Mouse (Mus musculus): ENCODE results near the gene Zfp455. TPM values are rescaled to one million over a fixed set of nuclear protein-coding genes. Genes with fewer than 3 reads are reported as not detected.
"Not testable (repeated sequence)": the region's sequence is repeated elsewhere in the genome, so short reads cannot be mapped to it uniquely, and the experiment has no call there.

Gene Zfp455
- 0.06 TPM in 1 of 2 replicates, not detected in the other for polyA plus RNA-seq (2012; rRNA removed)

GRCm38 (mm10) chr13:67194340-67194894 is at the start of gene Zfp455:
TSS of gene Zfp455 (plus strand) at chr13:67194506.
- WGBS: under 1% methylated on average over 13 of the region's 13 CpGs
- no peaks in the 10 kb centered on the region for H3K36me3 ChIP-seq (ENCODE audit: control insufficient read depth, insufficient read depth, low read length)
- no peaks in the 10 kb centered on the region for H3K27me3 ChIP-seq (ENCODE audit: control insufficient read depth, insufficient read depth, low read length)
- H3K4me1 ChIP-seq (ENCODE audit: control insufficient read depth, insufficient read depth, insufficient read length, low read length): no peaks in the 10 kb centered on the region
- peak within 1 kb of the TSS; percentile 71 for H3K4me3 ChIP-seq (ENCODE audit: low read depth, low read length)
- TF ChIP-seq CTCF (IDR thresholded peaks at IDR 0.05; ENCODE audit: extremely low read depth, insufficient read length, insufficient replicate concordance, low read depth, low read length) (no peak), POLR2A (IDR thresholded peaks at IDR 0.05; ENCODE audit: low read depth, low read length) (no peak)
- no peak within 1 kb of the TSS for H3K27ac ChIP-seq (ENCODE audit: insufficient read depth, low read depth, low read length)

GRCm38 (mm10) chr13:67166122-67166521 is 28.2 kb upstream of the Zfp455 start:
- not testable (repeated sequence) for H3K4me1 ChIP-seq (ENCODE audit: control insufficient read depth, insufficient read depth, insufficient read length, low read length); H3K4me3 ChIP-seq (ENCODE audit: low read depth, low read length); H3K36me3 ChIP-seq (ENCODE audit: control insufficient read depth, insufficient read depth, low read length); H3K27me3 ChIP-seq (ENCODE audit: control insufficient read depth, insufficient read depth, low read length); H3K27ac ChIP-seq (ENCODE audit: insufficient read depth, low read depth, low read length)
- WGBS: 42% methylated on average over 4 of the region's 4 CpGs

- Histone ChIP-seq H3K27ac (ENCODE audit: insufficient read depth, low read depth, low read length) (peak within 1 kb of the TSS; percentile 58; the same call in 1 of the 2 replicates), H3K4me3 (ENCODE audit: low read depth, low read length) (peak within 1 kb of the TSS; percentile 97)
- 1% methylated on average over 17 of the region's 17 CpGs for WGBS
- not testable (repeated sequence) for H3K36me3 ChIP-seq (ENCODE audit: control insufficient read depth, insufficient read depth, low read length); H3K27me3 ChIP-seq (ENCODE audit: control insufficient read depth, insufficient read depth, low read length); H3K4me1 ChIP-seq (ENCODE audit: control insufficient read depth, insufficient read depth, insufficient read length, low read length)
Observed at GRCm38 (mm10) chr13:67172991-67173722, 21.1 kb upstream of the Zfp455 start, which contains the start of gene Rsl1. TSS of gene Rsl1 (plus strand) at chr13:67173182.

- peak overlapping the region; percentile 97 for H3K4me3 ChIP-seq (ENCODE audit: low read depth, low read length)
- H3K4me1 ChIP-seq (ENCODE audit: control insufficient read depth, insufficient read depth, insufficient read length, low read length): no peaks in the 10 kb centered on the region
- TF ChIP-seq CTCF (IDR thresholded peaks at IDR 0.05; ENCODE audit: extremely low read depth, insufficient read length, insufficient replicate concordance, low read depth, low read length): no peak
- TF ChIP-seq POLR2A (IDR thresholded peaks at IDR 0.05; ENCODE audit: low read depth, low read length): no peak
- H3K36me3 ChIP-seq (ENCODE audit: control insufficient read depth, insufficient read depth, low read length): peaks cover 5% of the 10 kb centered on the region; the same call in 1 of the 2 replicates
- H3K27me3 ChIP-seq (ENCODE audit: control insufficient read depth, insufficient read depth, low read length): no peaks in the 10 kb centered on the region
- no peak overlapping the region for H3K27ac ChIP-seq (ENCODE audit: insufficient read depth, low read depth, low read length)
- WGBS: 7% methylated on average over 5 of the region's 5 CpGs
Observed at GRCm38 (mm10) chr13:67173723-67174055, 20.6 kb upstream of the Zfp455 start.

- 77% methylated on average over 3 of the region's 3 CpGs for WGBS
- TF ChIP-seq CTCF (IDR thresholded peaks at IDR 0.05; ENCODE audit: extremely low read depth, insufficient read length, insufficient replicate concordance, low read depth, low read length): no peak
- no peak overlapping the region for H3K27ac ChIP-seq (ENCODE audit: insufficient read depth, low read depth, low read length)
Observed at GRCm38 (mm10) chr13:67201656-67202055, 7.3 kb downstream of the Zfp455 start.

GRCm38 (mm10) chr13:67214015-67214607 is 19.8 kb downstream of the Zfp455 start:
- no peaks in the 10 kb centered on the region for H3K36me3 ChIP-seq (ENCODE audit: control insufficient read depth, insufficient read depth, low read length)
- no peak for TF ChIP-seq POLR2A (IDR thresholded peaks at IDR 0.05; ENCODE audit: low read depth, low read length)
- TF ChIP-seq CTCF (IDR thresholded peaks at IDR 0.05; ENCODE audit: extremely low read depth, insufficient read length, insufficient replicate concordance, low read depth, low read length): no peak
- no peak overlapping the region for H3K27ac ChIP-seq (ENCODE audit: insufficient read depth, low read depth, low read length)
- H3K4me1 ChIP-seq (ENCODE audit: control insufficient read depth, insufficient read depth, insufficient read length, low read length): no peaks in the 10 kb centered on the region
- H3K27me3 ChIP-seq (ENCODE audit: control insufficient read depth, insufficient read depth, low read length): no peaks in the 10 kb centered on the region
- 55% methylated on average over 4 of the region's 4 CpGs for WGBS
- no peak overlapping the region for H3K4me3 ChIP-seq (ENCODE audit: low read depth, low read length)

More at GRCm38 (mm10) chr13:67201656-67202055, 7.3 kb downstream of the Zfp455 start:
- Histone ChIP-seq H3K36me3 (ENCODE audit: control insufficient read depth, insufficient read depth, low read length) (no peaks in the 10 kb centered on the region), H3K4me3 (ENCODE audit: low read depth, low read length) (no peak overlapping the region), H3K4me1 (ENCODE audit: control insufficient read depth, insufficient read depth, insufficient read length, low read length) (no peaks in the 10 kb centered on the region), H3K27me3 (ENCODE audit: control insufficient read depth, insufficient read depth, low read length) (no peaks in the 10 kb centered on the region)

Other genes starting within 250 kb of the Zfp455 start
- 0.06 TPM in 1 of 2 replicates, not detected in the other for gene Zfp712, start 133.3 kb upstream of the Zfp455 start, polyA plus RNA-seq (2012; rRNA removed)
- not detected in 2 replicates for gene Zfp708, start 96.5 kb upstream of the Zfp455 start, polyA plus RNA-seq (2012; rRNA removed)
- 1.1 and 1.5 TPM in 2 replicates for gene Gm28557, start 85.9 kb upstream of the Zfp455 start, polyA plus RNA-seq (2012; rRNA removed)
- gene Rslcan18, start 78.2 kb upstream of the Zfp455 start, polyA plus RNA-seq (2012; rRNA removed): 0.03 and 0.06 TPM in 2 replicates
- 0.03 TPM in 2 replicates for gene Zfp759, start 72.8 kb upstream of the Zfp455 start, polyA plus RNA-seq (2012; rRNA removed)
- 0.10 and 0.33 TPM in 2 replicates for gene Rsl1, start 21.3 kb upstream of the Zfp455 start, polyA plus RNA-seq (2012; rRNA removed)
- 0.09 and 0.16 TPM in 2 replicates for gene Zfp458, start 84.0 kb downstream of the Zfp455 start, polyA plus RNA-seq (2012; rRNA removed)
- gene Zfp457, start 112.0 kb downstream of the Zfp455 start, polyA plus RNA-seq (2012; rRNA removed): 0.22 and 0.27 TPM in 2 replicates
- 0.04 and 0.14 TPM in 2 replicates for gene Zfp595, start 138.1 kb downstream of the Zfp455 start, polyA plus RNA-seq (2012; rRNA removed)
- not detected in 2 replicates for gene Gm28044, start 166.0 kb downstream of the Zfp455 start, polyA plus RNA-seq (2012; rRNA removed)
- 0.06 TPM in 1 of 2 replicates, not detected in the other for gene Zfp953, start 166.1 kb downstream of the Zfp455 start, polyA plus RNA-seq (2012; rRNA removed)
- not detected in 2 replicates for gene Gm28041, start 181.2 kb downstream of the Zfp455 start, polyA plus RNA-seq (2012; rRNA removed)
- gene Zfp456, start 181.3 kb downstream of the Zfp455 start, polyA plus RNA-seq (2012; rRNA removed): 0.04 and 0.11 TPM in 2 replicates
- gene Zfp429, start 205.3 kb downstream of the Zfp455 start, polyA plus RNA-seq (2012; rRNA removed): 0.60 and 0.65 TPM in 2 replicates
- 0.08 and 0.11 TPM in 2 replicates for gene Zfp459, start 226.9 kb downstream of the Zfp455 start, polyA plus RNA-seq (2012; rRNA removed)

Measured in small intestine, adult 2 months (tissue).